Mouse (Mus musculus): ENCODE data around the gene Clmn. TPM values are rescaled to one million over a fixed set of nuclear protein-coding genes. Genes with fewer than 3 reads are reported as not detected.

The Clmn gene
- polyA plus RNA-seq, 1 experiment = 6.1 TPM

DNA sequence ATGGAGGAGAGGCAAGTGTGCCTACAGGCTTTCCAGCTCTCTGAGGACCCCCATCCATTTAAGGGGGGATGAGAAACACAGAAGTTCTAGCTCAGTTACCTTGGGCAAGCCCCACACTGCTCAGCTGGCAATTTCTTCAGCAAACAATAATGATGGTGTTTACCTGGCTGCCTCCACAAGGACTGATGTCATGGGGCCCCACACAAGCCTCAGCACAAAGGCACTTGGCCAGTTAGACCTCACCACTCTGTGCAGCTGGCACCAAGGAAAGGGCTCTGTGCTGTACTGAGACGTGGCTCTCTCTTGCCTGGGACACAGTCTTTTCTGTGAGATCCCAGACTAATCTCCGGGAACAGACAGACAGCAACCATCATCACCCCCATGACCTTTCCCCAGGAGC, 17.2 kb upstream of the Clmn start:
- no peaks in the 10 kb centered on the region for H3K4me1 ChIP-seq (ENCODE audit: control insufficient read depth, insufficient read depth, low read length)
- TF ChIP-seq CTCF (IDR thresholded peaks at IDR 0.05; ENCODE audit: insufficient read depth, low read length) = no peak
- TF ChIP-seq POLR2A (IDR thresholded peaks at IDR 0.05; ENCODE audit: borderline replicate concordance, extremely low read depth, low read depth, low read length) = no peak
- WGBS = 41% methylated on average over 2 of the region's 2 CpGs
- DNase-seq = no peak
- H3K4me3 ChIP-seq (replicated peaks; ENCODE audit: extremely low read depth, low read depth, low read length) = no peak overlapping the region

DNA sequence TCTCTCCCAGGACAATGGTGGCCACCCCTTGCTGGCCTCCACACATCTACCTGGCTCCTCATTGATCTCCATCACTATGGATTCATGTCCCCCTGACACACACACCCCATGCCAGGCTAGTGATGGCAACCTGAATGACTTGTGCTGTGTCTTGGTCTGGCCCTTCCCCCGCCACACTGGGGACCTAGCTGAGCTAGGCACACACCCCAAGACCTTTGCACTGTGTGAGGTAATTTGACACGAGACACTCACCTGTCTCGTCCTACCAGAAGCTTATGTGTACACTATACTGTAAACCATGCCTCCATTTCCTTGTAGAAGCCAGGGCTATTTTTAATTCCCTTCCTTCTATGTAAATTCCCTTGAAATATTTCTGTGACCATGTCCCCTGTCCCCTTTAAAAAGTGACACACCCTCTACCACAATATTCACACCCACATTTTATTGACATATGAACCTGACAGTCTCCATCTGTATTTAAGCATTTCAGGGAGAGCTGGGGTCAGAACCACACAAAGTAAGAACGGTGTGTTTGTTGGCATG, 16.7 kb upstream of the Clmn start:
- DNase-seq = no peak
- Histone ChIP-seq H3K4me3 (replicated peaks; ENCODE audit: extremely low read depth, low read depth, low read length) (no peak overlapping the region), H3K4me1 (ENCODE audit: control insufficient read depth, insufficient read depth, low read length) (no peaks in the 10 kb centered on the region)
- TF ChIP-seq CTCF (IDR thresholded peaks at IDR 0.05; ENCODE audit: insufficient read depth, low read length) (no peak), POLR2A (IDR thresholded peaks at IDR 0.05; ENCODE audit: borderline replicate concordance, extremely low read depth, low read depth, low read length) (no peak)
- 62% methylated on average over 4 of the region's 4 CpGs for WGBS

- WGBS = 72% methylated on average over 12 of the region's 12 CpGs
These were observed 15.5 kb upstream of the Clmn start for GRCm38 (mm10) chr12:104880367-104880766.

DNA sequence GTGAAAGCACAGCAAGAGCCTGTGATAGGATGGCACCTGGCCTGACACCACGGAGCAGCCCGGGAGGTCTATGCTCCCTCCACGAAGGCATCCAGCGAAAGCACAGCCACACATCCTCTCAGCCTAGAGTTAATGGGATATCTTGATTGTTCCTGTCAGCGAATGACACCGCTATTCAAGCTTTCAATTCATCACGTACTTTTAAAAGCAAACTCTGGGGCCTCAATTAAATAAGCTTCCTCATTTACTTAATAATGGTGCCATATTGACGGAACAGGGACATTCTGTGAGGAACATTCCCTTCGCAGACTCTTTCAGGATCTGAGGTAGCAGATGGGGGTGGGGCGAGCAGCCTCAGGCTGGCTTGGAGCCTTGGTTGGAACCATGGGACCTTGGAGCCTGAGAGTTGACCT, 14.7 kb upstream of the Clmn start:
- Histone ChIP-seq H3K4me3 (replicated peaks; ENCODE audit: extremely low read depth, low read depth, low read length) (no peak overlapping the region), H3K4me1 (ENCODE audit: control insufficient read depth, insufficient read depth, low read length) (no peaks in the 10 kb centered on the region)
- 79% methylated on average over 10 of the region's 10 CpGs for whole genome bisulfite sequencing
- TF ChIP-seq CTCF (IDR thresholded peaks at IDR 0.05; ENCODE audit: insufficient read depth, low read length) (no peak), POLR2A (IDR thresholded peaks at IDR 0.05; ENCODE audit: borderline replicate concordance, extremely low read depth, low read depth, low read length) (no peak)
- DNase-seq = no peak

More at GRCm38 (mm10) chr12:104880367-104880766, 15.5 kb upstream of the Clmn start:
- no peaks in the 10 kb centered on the region for H3K4me1 ChIP-seq (ENCODE audit: control insufficient read depth, insufficient read depth, low read length)
- TF ChIP-seq POLR2A (IDR thresholded peaks at IDR 0.05; ENCODE audit: borderline replicate concordance, extremely low read depth, low read depth, low read length) = no peak
- no peak for TF ChIP-seq CTCF (IDR thresholded peaks at IDR 0.05; ENCODE audit: insufficient read depth, low read length)
- no peak overlapping the region for H3K4me3 ChIP-seq (replicated peaks; ENCODE audit: extremely low read depth, low read depth, low read length)
- no peak for DNase-seq

GRCm38 (mm10) chr12:104876053-104876452, 11.2 kb upstream of the Clmn start:
- H3K4me3 ChIP-seq (replicated peaks; ENCODE audit: extremely low read depth, low read depth, low read length) = no peak overlapping the region
- no peaks in the 10 kb centered on the region for H3K4me1 ChIP-seq (ENCODE audit: control insufficient read depth, insufficient read depth, low read length)
- 35% methylated on average over 3 of the region's 3 CpGs for WGBS
- no peak for DNase-seq
- TF ChIP-seq POLR2A (IDR thresholded peaks at IDR 0.05; ENCODE audit: borderline replicate concordance, extremely low read depth, low read depth, low read length) (no peak), CTCF (IDR thresholded peaks at IDR 0.05; ENCODE audit: insufficient read depth, low read length) (no peak)

DNA sequence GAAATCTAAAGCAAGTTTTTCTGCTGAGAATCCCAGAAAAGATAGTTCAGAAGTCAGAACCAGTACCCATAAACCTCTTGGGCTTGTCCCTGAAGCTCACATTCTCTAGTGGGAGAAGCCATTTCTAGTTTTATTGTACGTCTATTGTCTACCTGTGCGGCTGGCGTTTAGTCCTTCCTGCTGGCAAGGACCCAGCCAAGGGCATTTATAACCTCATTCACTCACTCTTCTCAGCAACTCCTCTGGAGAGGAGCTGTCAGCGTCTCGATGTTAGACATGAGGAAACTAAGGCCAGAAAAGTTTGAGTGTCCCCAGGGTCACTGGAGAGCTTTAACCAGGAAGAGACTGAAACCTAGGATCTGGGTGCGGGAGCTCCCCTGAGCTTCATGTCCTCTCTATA, 7.1 kb upstream of the Clmn start:
- no peak for DNase-seq
- no peaks in the 10 kb centered on the region for H3K4me1 ChIP-seq (ENCODE audit: control insufficient read depth, insufficient read depth, low read length)
- H3K4me3 ChIP-seq (replicated peaks; ENCODE audit: extremely low read depth, low read depth, low read length) = no peak overlapping the region
- 82% methylated on average over 6 of the region's 6 CpGs for WGBS
- TF ChIP-seq POLR2A (IDR thresholded peaks at IDR 0.05; ENCODE audit: borderline replicate concordance, extremely low read depth, low read depth, low read length) = no peak
- no peak for TF ChIP-seq CTCF (IDR thresholded peaks at IDR 0.05; ENCODE audit: insufficient read depth, low read length)

DNA sequence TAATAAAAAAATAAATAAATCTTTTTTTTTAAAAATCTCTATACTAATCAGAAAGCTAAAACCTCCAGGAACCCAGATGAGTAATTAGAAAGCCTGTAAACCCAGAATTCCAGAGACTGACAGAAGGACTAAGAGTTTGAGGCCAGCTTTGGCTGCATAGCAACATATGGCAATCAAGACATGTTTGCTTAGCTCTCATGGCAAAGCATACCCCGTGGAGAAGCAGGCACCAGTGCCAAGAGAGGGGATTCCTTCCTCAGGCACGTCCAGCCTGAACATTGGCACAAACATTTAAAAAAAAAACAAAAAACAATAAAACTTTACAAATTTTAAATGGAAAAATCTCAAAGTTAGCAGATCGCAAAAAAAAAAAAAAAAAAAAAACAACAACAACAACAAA, 4.9 kb upstream of the Clmn start:
- DNase-seq = no peak
- Histone ChIP-seq H3K4me1 (ENCODE audit: control insufficient read depth, insufficient read depth, low read length) (peaks cover 3% of the 10 kb centered on the region; the same call in 1 of the 2 replicates), H3K4me3 (replicated peaks; ENCODE audit: extremely low read depth, low read depth, low read length) (no peak overlapping the region)
- TF ChIP-seq POLR2A (IDR thresholded peaks at IDR 0.05; ENCODE audit: borderline replicate concordance, extremely low read depth, low read depth, low read length) (no peak), CTCF (IDR thresholded peaks at IDR 0.05; ENCODE audit: insufficient read depth, low read length) (no peak)
- 61% methylated on average over 3 of the region's 3 CpGs for WGBS

GRCm38 (mm10) chr12:104868430-104868829, 3.6 kb upstream of the Clmn start:
- Histone ChIP-seq H3K4me1 (ENCODE audit: control insufficient read depth, insufficient read depth, low read length) (peaks cover 3% of the 10 kb centered on the region; the same call in 1 of the 2 replicates), H3K4me3 (replicated peaks; ENCODE audit: extremely low read depth, low read depth, low read length) (no peak overlapping the region)
- TF ChIP-seq CTCF (IDR thresholded peaks at IDR 0.05; ENCODE audit: insufficient read depth, low read length) = no peak
- TF ChIP-seq POLR2A (IDR thresholded peaks at IDR 0.05; ENCODE audit: borderline replicate concordance, extremely low read depth, low read depth, low read length) = no peak
- 62% methylated on average over 3 of the region's 3 CpGs for WGBS
- DNase-seq = no peak

GRCm38 (mm10) chr12:104867851-104868250, 3.0 kb upstream of the Clmn start:
- H3K4me1 ChIP-seq (ENCODE audit: control insufficient read depth, insufficient read depth, low read length) = peaks cover 3% of the 10 kb centered on the region; the same call in 1 of the 2 replicates
- no peak for TF ChIP-seq CTCF (IDR thresholded peaks at IDR 0.05; ENCODE audit: insufficient read depth, low read length)
- no peak for TF ChIP-seq POLR2A (IDR thresholded peaks at IDR 0.05; ENCODE audit: borderline replicate concordance, extremely low read depth, low read depth, low read length)
- 48% methylated on average over 6 of the region's 6 CpGs for whole genome bisulfite sequencing
- H3K4me3 ChIP-seq (replicated peaks; ENCODE audit: extremely low read depth, low read depth, low read length) = no peak overlapping the region
- DNase-seq = peak; percentile 55

GRCm38 (mm10) chr12:104865166-104865535, 275 bp upstream of the Clmn start:
- Histone ChIP-seq H3K4me1 (ENCODE audit: control insufficient read depth, insufficient read depth, low read length) (peaks cover 3% of the 10 kb centered on the region; the same call in 1 of the 2 replicates), H3K4me3 (replicated peaks; ENCODE audit: extremely low read depth, low read depth, low read length) (peak overlapping the region; percentile 31)
- 2% methylated on average over 6 of the region's 10 CpGs for WGBS
- TF ChIP-seq POLR2A (IDR thresholded peaks at IDR 0.05; ENCODE audit: borderline replicate concordance, extremely low read depth, low read depth, low read length) (no peak), CTCF (IDR thresholded peaks at IDR 0.05; ENCODE audit: insufficient read depth, low read length) (no peak)
- DNase-seq = no peak

All from lung, adult 2 months (tissue).